Mouse (Mus musculus): ENCODE measurements around the gene Limch1.

The Limch1 gene

DNA sequence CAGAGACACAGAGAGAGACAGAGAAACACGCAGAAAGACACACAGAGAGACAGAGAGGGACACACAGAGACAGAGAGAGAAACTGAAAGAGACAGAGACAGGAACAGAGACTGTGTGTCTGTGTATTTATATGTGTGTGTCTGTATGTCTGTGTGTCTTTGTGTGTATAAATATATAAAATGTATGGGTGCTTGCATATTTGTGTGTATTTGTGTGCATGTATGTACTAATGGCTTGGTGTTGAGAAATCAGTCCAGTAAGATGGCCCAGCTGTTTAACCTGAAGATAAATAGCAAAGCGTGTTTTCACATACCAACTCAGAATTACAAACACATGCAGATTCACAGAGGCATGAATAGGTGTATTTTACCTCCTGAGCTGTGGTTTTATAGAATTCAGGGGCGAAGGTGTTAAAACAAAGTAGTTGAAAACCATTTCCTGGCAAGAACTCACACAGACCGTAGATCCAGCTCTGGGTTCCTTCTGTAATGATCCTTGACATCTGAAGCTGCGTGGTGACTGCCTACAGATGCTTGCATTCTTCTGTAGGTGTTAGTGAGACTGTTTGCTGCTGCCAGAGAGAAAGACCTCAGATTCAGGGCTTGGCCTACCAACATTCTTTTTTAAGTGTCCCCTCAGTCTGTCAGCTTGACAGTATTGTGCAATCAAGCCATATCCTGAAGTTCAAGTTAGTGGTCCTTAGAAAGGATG lies 140.9 kb downstream of the Limch1 start:
- DNase-seq = no peak

DNA sequence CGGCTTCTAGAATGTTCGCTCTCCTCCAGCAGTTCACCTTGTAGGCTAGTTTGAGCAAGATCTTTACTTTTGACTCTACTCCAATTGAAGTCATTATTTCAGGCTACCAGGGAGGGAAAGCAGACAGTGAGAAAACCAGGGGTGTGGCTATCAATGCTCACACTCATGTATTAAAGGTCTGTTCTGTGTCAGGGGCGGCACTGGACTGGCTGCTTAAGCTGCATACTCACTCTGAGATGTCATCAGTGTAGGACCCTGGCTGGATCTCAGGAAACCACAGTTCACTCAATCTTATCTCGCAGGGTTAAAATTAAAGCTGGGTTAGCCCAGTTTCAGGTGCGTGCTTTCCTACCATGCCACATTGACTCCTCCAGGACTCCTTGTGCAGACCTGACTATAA lies 142.4 kb downstream of the Limch1 start:
- no peak for DNase-seq

DNA sequence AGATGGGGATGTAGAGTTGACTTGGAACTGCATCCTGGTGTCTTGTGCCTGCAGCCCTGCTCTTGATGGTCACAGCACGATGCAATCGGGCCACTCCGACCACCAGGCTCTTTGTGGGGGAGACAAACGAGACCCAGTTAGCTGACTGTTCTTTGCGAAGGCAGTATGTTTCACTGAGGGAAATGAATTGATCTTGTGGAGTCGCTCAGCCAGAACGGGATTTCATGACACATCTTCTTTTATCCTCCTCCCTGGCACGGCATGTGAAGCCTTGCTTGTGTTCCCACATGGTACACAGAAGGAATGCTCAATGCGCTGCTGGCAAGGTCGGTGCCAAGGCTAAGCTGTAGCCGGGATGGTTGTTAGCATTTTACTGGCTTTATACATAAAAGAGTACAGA lies 143.7 kb downstream of the Limch1 start:
- DNase-seq = peak; percentile 79

DNA sequence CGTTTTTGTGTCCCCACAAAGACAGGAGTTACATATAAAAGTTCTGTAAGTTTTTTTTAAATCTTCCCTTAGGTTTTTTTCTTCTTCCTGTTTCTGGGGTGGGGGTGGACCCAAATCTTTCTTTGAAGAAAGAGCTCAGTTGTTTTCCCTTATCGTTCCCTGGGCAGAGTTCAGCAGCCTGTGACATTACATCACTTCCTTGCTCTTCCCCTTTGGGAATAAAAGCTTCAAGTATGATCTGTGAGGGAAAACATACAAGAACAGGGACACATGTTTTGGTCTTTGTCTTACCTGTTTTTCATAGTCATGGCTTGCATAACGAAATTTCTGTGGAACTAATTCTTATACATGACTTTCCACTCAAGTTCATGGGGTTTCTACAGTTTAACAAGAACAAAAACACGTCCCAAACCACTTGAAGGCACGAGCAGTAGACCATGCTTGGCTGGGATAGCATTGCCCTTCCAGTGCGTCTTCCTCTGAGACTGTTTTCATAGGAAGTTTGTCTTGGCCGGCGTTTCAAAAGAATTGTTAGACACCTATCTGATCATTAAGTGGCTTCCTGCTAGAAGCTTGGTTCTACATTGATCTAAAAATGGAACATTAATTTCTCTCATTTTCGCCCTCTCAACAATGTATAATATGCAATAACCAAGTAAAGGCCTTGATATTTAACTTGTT lies 150.0 kb downstream of the Limch1 start:
- DNase-seq = no peak

DNA sequence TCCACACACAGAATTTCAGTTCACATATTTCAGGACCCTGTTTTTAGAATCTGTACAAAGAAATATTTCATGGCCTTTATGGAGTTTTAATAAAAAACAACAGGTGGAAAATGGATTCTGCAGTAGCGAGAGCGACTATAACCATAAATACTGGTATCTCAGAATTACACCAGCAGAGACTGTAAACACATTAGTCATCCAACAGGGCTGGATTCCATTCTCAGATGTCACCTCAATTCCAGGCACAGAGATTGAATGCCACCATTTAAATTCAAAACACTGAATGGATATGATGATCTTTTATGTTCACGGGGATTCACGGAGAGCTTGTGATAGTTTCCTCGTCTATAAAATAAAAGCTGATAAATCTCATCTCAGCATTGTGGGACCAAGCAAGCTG lies 152.0 kb downstream of the Limch1 start:
- DNase-seq = no peak

DNA sequence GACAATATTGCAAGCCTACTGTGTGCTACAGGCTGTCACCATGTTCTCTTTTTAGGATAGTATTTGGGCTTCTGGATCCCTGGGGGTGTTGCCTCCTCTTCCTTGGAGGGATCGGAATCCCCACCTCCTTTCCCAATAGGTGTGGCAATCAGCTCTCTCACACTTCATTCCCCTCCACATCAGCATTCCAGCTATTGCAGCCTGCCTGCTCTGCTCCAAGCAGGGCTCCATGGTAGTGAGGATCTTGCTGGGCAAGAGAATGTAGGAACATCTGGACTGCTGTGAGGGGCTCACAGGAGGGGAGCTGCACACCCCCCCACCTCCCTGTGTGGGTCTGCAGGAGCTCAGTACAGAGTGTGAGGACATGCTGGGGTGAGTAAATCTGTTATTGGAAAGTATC lies 152.6 kb downstream of the Limch1 start:
- no peak for DNase-seq

DNA sequence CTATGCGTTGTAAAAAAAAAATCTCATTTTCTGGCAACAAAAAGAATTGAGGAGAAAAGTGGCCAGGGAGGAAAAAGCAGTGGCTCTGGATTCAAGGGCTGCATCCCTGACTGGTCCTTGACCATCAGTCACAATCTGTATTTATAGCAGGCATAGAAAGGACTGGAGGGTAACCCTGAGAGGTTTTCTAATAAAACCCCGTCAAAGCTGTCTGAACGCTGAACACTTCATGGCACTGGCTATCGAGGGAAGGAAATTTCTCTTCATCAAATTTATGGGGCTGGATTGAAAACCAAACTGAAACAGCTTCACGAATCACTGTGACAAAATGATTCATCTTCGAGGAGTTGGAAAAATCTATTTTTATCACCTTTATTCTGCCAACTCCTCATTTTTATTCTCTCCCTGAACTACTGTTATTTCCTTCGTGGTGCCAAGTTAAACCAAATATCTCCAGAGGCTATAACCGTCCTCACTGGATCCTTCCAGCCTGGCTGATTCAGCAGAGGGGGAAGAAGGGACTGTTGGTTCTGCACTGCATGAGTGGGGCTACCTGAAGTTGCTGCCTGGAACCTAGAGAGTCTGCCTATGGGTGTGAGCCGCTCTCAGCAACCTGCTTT lies 153.3 kb downstream of the Limch1 start:
- no peak for DNase-seq

DNA sequence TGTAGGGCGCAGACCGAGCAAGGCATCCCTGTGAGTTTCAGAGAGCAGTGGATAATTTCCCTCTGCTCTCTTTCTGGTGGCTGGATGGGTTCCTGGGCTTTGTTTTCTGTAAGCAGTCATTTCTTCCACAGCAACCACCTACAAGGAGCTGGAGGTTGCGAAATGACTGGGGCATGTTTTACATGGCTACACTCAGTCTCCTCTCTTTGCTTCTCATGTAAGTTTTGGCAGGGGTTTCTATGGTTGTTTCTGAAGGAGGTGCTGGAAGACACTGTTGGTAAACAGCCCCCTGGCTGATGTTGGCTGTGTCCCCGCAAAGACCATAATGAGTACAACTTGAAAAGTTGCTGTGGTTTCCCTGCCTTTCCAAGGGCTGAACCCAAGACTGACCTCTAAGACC lies 155.5 kb downstream of the Limch1 start:
- DNase-seq = no peak

DNA sequence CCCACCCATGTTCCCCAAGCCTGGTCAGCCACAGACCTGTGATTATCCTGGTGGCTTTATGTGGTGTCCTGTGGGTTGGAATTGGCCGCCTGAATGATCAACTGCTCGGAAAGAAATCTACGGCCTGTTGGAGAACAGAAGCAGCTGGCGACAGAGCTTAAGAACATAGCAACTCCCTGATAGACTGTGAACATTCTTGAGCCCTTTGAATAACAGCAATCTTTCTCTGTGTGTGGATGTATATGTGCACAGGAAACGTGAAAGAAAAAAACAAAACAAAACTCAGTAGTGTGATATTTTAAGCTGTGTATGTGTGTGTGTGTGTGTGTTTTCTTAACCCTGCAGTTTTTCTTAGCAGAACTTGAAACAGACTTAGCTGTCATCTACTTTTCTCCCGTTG lies 159.2 kb downstream of the Limch1 start:
- no peak for DNase-seq

DNA sequence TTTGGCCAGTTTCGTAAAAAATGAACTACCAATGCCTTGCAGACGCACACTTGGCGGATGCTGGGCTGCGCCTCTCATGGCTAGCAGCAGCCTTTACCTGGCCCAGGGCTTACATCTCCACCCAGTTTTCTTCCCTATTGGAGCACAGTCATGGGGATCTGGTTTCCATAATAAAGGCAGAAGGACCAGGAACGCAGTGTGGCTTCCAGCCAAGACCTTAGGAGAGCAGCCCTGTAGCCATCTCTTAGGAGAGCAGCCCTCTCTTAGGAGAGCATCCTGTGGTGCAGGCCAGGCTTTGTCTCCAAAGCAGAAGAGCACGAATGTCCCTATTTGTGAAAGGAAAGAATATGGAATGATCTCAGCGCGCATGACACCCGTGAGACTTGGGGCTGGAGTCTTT lies 163.3 kb downstream of the Limch1 start:
- no peak for DNase-seq

DNA sequence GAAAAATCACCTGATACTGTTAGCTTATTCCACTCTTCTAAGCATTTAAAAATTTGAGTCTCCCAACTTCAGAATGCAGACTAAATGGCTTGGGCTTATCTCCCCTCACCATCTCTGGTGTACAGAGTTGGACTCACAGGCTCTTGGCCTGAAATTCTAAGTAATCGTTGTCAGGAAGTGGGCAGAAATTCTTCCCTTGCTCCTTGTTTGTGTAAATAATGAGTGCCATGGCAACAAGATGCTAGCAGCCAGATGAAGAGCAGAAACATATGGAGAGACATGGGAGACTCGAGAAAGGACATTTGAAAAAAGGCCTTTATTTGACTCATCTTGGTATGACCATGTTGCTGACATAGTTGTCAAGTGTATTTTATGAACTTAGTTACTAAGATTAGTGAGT lies 164.3 kb downstream of the Limch1 start:
- DNase-seq = no peak

DNA sequence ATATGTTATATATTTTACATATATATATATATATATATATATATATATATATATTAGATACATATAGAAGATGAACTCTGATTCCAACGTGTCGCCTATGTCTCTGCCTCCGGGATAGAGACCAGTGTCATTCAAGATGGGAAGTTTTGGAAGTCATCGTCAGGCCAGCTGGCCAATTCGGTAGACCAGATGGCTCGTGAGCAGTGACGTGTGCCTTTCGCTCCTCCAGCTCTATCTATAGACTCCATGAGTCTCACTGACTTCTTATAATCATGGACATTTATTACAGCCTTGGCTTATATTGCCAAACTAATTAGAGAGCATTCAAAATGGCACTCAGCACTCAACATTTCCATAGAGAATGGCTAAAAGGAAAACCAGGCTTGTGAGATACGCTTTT lies 165.0 kb downstream of the Limch1 start:
- DNase-seq = no peak

DNA sequence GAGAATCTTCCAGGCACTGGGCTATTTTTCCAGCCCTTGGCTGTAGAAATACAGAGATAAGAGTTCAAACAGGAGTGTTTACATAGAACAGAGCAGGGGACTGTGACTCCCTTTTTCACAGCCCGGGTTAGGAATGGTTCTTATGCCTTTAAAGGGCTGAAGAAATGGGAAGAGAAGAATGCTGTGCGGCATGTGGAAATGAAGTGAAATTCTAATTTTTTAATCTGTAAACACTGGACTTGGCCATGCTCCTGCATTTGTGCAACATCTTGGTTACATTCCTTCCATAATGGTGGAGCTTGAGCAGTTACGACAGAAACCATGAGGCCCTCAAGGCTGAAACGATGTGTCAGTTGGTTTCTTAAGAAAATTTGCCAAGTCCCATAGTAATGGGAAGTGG lies 165.4 kb downstream of the Limch1 start:
- no peak for DNase-seq

DNA sequence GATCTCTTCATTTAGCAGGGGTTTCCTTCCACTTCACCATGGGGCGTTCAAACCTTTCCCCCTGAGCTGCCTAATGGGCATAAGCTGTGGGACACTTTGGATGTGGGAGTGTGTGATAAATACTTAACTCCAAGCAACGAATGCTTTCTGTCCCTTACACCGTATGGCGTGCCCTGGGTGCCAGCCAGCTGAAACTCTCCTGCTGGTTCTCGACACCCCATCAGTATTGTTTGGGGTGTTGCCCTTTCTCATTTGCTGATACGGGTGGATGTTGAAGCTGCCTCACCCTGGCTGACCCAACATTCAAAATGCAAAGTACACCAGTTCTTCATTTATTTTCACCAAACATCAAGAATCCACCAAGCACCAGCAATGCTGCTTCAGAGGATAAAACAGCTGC lies 168.2 kb downstream of the Limch1 start:
- DNase-seq = no peak

DNA sequence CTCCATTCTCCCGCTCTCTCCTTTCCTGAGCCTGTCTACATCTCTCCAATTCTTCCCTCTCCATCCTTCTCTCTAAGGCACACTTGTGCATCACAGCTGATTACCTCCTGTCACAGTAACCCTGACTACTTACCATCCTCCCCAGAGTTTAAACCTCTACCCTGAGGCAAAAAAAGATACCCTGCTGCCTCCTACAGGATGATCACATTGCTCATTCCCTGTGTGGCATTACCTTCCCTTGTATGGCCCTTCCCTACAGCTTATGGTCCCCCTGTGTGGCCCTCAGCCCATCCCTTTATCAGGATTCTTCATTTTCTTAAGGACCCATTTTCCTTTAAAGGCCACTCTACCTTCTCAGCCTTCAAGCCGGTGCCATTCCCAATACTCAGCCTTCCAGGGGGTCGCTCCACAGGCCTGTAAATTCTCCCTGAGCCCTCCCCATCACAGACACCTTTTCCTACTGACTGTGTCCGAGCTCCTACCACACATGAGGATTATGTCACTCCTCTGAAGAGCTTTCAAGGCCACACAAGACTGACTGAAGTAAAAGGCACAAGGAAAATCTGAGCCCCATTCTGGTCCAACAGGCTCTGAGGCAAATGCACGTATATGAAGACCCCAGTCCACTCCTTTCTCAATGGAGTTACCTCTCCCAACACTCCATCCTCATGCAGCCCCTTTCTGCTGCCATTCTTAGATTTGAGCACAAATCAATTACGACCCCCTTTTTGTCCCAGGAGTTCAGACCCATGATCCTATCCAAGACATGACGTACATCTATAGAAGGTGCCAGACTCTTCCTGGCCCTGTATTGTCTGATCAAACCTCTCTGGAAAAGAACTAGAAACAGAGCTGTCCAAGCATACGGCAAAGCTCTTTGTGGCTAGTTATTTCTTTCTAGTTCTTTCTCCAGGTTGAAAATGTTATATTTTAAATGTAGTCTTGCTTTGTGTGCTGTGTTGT lies 172.0 kb downstream of the Limch1 start:
- DNase-seq = no peak

DNA sequence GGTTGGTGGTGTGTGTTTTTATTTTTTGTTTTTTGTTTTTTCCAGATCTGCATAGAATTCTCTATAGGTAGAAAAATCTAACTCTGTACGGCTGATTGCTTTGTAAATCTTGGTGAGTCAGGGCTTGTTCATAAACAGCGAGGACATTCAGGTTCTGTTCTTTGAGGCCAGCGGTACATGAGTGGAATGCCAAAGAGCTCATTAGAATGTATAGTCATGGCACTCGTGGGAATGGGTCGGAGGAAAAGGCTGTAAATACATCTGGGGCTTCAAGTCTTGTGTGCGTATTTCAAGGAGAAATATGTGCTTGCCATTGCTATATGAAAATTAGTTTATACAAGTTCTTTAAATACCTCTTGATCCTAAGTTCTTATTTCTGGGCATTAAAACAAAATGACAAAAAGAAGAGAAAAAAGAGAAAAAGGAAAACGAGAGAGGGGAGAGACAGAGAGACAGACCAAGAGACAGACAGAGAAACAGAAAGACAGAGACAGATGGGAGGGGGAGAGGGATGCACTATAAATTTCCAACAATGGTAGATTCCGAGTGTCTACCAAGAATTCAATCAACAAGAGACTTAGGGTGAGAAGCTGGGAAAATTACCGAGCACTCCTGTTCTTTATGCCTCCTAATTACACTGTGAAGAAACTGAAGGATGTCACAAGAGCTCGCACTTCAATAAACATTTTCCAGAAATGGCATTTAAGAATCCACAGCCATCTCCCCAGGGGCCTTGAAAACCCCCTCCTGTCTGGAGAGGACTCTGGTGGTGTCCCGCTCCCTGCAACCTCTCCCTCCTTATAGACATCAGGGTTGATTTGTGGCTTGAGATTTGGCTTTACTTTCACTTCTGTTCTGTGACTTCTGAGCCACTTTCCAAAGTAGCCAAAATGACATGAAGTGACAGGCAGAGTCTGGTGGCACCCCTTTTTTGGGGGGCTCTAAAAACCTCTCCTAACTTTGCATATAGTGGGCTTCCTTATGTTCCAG lies 173.0 kb downstream of the Limch1 start:
- no peak for DNase-seq

DNA sequence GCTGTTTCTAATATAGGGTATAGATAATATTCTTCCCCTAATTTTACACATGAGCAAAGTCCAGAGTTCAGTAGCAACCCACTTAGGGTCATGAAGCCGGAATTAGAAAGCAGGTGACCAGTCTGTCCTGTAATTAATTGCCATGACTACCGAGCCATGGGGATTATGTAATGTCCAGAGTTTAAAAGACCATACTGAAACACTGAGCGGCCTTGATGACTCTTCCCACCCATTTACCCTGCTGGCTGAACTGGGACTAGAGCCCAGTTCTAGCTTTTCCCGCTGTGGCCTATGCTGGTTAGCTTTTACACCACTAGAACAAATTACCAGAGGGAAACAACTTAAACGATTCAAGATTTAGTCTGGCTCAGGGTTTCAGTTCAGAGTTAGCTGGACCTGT lies 177.0 kb downstream of the Limch1 start:
- DNase-seq = no peak

DNA sequence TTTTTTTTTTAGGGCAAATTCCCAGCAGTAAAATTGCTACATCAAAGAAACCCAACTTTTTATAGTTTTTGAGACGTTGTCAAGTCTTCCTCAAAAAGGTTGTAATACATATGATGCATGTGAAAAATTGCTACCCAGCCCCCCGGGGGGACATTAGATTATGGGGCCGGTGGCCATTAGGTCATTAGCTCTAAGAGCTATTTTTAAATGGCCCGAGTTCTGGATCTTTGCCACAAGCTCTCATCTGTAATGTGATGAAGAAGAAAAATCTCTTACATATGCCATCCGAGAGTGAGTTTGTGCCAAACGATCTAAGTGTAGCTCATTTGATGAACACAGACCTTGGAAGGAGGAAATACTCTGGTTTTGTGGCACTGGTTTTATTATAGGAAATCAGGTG lies 183.7 kb downstream of the Limch1 start:
- no peak for DNase-seq

DNA sequence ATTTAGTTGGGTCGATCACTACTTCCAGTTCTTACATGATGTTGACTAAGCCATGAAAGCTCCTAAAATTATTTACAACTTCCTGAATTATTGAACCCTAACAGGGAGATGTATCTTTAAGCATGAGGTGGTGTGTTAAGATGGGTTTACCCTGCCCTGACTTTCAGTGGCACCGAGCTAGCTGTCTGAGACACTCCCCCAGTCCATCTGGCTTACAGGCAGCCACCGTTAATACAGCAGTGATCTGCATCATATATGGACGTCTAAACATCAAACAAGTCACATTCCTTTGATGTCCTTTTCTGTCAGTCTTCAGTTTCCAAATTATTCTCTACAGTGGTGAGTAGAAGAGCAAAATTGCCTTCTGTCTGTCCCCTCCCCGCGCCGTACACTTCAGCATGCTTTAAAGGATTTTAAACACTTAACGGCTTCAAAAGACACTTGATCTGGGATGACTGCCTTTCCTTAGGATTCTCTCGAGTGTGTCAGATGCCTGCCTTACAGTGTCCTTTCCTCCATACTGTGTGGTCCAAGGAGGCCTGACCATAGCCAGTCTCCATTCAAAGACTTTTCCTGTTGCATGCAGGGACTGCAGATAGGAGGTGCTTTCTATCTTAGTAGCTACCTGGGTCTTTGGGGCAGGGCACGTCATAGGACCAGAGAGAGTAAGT lies 187.6 kb downstream of the Limch1 start:
- DNase-seq = no peak

DNA sequence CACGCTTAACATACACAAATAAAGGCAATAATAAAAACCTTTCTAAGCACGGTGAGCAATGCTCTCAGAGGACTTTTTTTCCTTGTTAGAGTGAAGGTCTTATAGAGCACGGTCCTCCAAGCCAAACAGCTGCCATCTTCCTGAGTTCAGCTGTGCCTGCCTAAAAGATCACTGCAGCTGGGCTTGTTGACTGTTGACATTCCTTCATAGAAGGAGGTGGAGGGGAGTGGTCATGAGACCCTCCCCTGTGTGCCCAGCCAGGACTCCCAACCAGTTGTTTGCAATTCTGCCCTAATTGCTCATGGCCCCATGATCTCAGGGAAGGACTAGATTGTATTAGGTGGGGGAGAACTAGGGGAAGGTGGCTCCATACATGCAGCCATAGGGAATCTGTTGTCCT lies 189.0 kb downstream of the Limch1 start:
- DNase-seq = no peak

DNA sequence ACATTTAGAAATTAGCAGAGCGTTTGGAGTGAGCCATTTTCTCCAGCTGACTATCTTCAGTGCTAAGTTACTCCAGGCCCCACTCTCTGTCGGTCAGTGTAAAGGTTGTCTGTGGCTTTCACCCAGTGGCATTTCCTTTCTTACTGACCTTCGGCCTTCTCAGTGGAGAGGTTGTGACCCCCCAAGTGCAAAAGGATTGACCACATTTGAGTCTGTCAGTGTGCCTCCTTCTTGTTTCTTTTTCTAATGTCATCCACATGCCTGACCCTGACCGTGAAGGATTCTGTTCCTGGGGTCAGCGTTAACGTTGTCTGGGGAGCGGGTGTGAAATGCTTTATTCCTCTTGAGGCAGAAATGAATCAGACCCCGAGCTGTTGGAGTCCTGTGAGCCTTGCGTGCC lies 191.7 kb downstream of the Limch1 start:
- no peak for DNase-seq
